Mouse (Mus musculus): ENCODE results near the gene Riok1. TPM values are rescaled to one million over a fixed set of nuclear protein-coding genes. Genes with fewer than 3 reads are reported as not detected.

Riok1 gene
- polyA plus RNA-seq, 1 experiment from 2014 or later = 62.5 TPM

GRCm38 (mm10) chr13:38096207-38096606, 59.4 kb downstream of the Riok1 start:
- H3K4me2 ChIP-seq (replicated peaks) = no peak overlapping the region
- no peak overlapping the region for H3K4me3 ChIP-seq
- ATAC-seq (ENCODE audit: insufficient number of reproducible peaks, insufficient read depth, low FRiP score, low TSS enrichment) = no peak
- no peak overlapping the region for H3K27ac ChIP-seq
- no peaks in the 10 kb centered on the region for H3K9me3 ChIP-seq
- H3K36me3 ChIP-seq = no peaks in the 10 kb centered on the region
- H3K27me3 ChIP-seq = no peaks in the 10 kb centered on the region
- no peaks in the 10 kb centered on the region for H3K4me1 ChIP-seq
- no peak overlapping the region for H3K9ac ChIP-seq
- WGBS = 56% methylated on average over 4 of the region's 4 CpGs

- WGBS = 71% methylated on average over 4 of the region's 4 CpGs
- H3K27me3 ChIP-seq = no peaks in the 10 kb centered on the region
Measured at GRCm38 (mm10) chr13:38103406-38103805, 66.6 kb downstream of the Riok1 start.

GRCm38 (mm10) chr13:38104501-38104900, 67.7 kb downstream of the Riok1 start:
- no peak for ATAC-seq (ENCODE audit: insufficient number of reproducible peaks, insufficient read depth, low FRiP score, low TSS enrichment)
- Histone ChIP-seq H3K9me3 (no peaks in the 10 kb centered on the region), H3K4me3 (no peak overlapping the region), H3K36me3 (no peaks in the 10 kb centered on the region), H3K27me3 (no peaks in the 10 kb centered on the region), H3K4me2 (replicated peaks) (no peak overlapping the region), H3K9ac (no peak overlapping the region), H3K4me1 (no peaks in the 10 kb centered on the region), H3K27ac (no peak overlapping the region)
- WGBS = 93% methylated on average over 10 of the region's 10 CpGs

More at GRCm38 (mm10) chr13:38103406-38103805, 66.6 kb downstream of the Riok1 start:
- H3K36me3 ChIP-seq = no peaks in the 10 kb centered on the region
- no peaks in the 10 kb centered on the region for H3K4me1 ChIP-seq
- H3K4me3 ChIP-seq = no peak overlapping the region
- H3K9ac ChIP-seq = no peak overlapping the region
- no peak overlapping the region for H3K27ac ChIP-seq
- H3K4me2 ChIP-seq (replicated peaks) = no peak overlapping the region
- no peak for ATAC-seq (ENCODE audit: insufficient number of reproducible peaks, insufficient read depth, low FRiP score, low TSS enrichment)
- no peaks in the 10 kb centered on the region for H3K9me3 ChIP-seq

- H3K27ac ChIP-seq = no peak overlapping the region
- ATAC-seq (ENCODE audit: insufficient number of reproducible peaks, insufficient read depth, low FRiP score, low TSS enrichment) = no peak
- no peaks in the 10 kb centered on the region for H3K9me3 ChIP-seq
- H3K4me2 ChIP-seq (replicated peaks) = no peak overlapping the region
- H3K4me1 ChIP-seq = no peaks in the 10 kb centered on the region
- WGBS = 82% methylated on average over 9 of the region's 9 CpGs
- H3K9ac ChIP-seq = no peak overlapping the region
- H3K27me3 ChIP-seq = no peaks in the 10 kb centered on the region
- no peaks in the 10 kb centered on the region for H3K36me3 ChIP-seq
- H3K4me3 ChIP-seq = no peak overlapping the region
Measured at GRCm38 (mm10) chr13:38109081-38109480, 72.3 kb downstream of the Riok1 start.

Small RNA genes lying within 50 kb of the gene (microRNA-seq; reads per million reads assigned to microRNA genes)
- gene Gm27387 = not detected

Other genes starting within 250 kb of the Riok1 start
- 119 and 135 TPM in 2 replicates for gene Ssr1, start 42.8 kb upstream of the Riok1 start, polyA plus RNA-seq (2016; fragmentation: Nextera tagmentation; extraction: Ambion mirVana)
- 1.1 and 1.2 TPM in 2 replicates for gene Cage1, start 74 bp downstream of the Riok1 start, polyA plus RNA-seq (2016; fragmentation: Nextera tagmentation; extraction: Ambion mirVana)
- 7.2 and 7.6 TPM in 2 replicates for gene Dsp, start 114.3 kb downstream of the Riok1 start, polyA plus RNA-seq (2016; fragmentation: Nextera tagmentation; extraction: Ambion mirVana)
- gene Snrnp48, start 167.9 kb downstream of the Riok1 start, polyA plus RNA-seq (2016; fragmentation: Nextera tagmentation; extraction: Ambion mirVana) = 40.5 TPM in 2 replicates